Mouse (Mus musculus) frontal cortex, adult (tissue): Measurements from ENCODE around the gene Lyg1.
"Not testable (repeated sequence)": the region's sequence is repeated elsewhere in the genome, so short reads cannot be mapped to it uniquely, and the experiment has no call there.

Source experiments
- ATAC-seq: cut with Nextera tagmentation; 2 replicates; pipeline ENCODE4 v1.9.2; 2017; ENCODE audit warnings: mild to moderate bottlenecking, moderate library complexity, mixed read lengths; ENCODE audit not compliant: low TSS enrichment

Gene Lyg1

GRCm38 (mm10) chr1:37957659-37958058 lies at the start of gene Lyg1:
Lyg1 (minus strand) TSS chr1:37957759.
- ATAC-seq: no peak

DNA sequence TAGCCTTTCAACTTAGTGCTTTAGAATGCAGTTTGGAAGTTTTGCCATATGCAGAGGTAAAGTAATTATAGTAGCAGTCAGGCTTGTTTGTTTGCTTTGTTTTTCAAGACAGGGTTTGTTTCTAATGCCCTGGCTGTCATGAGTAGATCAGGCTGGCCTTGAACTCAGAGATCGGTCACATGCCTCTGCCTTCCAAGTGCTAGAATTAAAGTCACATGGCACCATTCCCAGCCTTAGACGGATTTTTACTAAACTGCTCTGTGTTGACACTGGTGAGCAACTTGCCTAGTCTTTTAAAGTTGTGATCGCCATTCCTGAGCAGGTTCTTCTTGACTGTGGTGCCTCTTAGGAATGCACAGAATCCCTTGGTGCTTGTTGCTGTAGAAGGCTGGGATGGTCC lies 49.2 kb upstream of the Lyg1 start:
- ATAC-seq: no peak

DNA sequence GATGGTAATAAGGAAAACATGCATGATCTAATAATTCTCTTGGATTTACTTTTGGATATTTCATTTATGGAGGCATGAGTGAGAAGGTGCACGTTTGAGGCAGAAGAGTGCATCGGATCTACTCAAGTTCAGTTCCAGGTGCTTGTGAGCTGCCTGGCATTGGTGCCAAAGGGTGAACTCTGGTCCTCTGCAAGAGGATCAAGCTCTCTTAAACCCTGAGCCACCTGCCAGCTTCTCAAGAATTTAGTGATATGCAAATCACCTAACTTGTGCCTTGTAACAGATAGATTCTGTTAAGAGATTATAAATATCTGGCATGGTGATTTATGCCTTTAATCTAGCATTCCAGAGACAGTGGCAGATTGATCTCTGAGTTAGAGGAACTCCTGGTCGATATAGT lies 45.5 kb upstream of the Lyg1 start:
- ATAC-seq: no peak

- no peak for ATAC-seq
These were observed 44.4 kb upstream of the Lyg1 start for GRCm38 (mm10) chr1:38001956-38002355.

DNA sequence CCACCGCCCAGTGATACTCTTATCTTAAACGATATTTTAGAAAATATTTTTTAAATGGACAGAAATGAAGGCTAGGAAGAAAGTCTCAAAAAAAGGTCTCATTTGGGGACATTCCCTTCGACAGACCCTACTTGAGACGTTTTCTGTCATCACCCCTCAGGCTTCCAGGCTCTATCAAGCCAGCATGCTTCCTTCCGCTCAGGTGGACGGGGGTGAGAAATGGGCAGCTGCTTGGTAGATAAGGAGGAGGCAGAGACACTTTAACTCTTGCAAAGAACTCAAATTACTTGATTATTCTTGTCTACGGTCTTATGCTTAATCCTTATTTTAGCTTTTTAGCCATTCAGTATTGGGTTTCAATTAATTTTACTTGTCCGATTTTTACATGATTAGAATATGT lies 43.3 kb upstream of the Lyg1 start:
- ATAC-seq: no peak

GRCm38 (mm10) chr1:37999552-37999951 lies 42.0 kb upstream of the Lyg1 start:
- no peak for ATAC-seq

DNA sequence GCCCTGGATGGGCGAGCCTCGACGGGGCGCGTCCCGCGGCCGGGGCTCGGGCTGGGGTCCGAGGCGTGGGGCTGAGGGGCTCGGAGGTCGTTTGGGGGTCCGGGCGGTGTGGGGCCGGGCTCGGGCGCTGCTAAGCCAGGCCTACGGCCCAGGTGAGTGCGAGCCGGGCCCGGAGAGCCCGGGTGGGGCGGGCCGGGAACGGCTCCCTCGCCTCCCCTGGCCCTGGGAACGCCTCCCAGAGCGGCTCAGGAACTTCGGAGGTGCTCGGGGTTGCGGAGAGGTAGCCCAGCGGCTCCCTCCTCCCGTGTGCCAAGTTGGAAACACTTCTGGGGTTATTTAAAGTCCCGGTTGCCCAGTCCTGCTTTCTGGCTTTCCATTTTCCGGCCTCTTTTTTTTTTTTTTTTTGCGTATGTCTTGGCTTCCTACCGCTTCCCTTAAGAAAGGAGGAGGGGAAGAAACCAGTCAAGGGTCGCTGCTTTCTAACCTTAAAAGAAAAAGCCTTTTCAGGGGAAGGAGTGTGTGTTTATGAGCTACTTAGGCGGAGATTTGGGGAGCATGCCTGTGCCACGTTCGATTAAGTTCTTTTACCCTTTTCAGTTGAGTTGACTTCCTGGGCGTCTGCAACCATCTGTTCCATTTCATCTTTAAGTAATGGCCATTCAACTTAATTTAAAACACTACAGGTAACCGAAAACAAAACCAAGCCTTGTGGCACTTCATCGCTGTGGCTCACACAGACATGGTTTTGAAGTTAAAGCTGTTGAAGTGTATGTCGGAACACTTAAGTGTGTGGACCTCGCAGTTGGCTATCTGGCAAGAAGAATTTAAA lies 41.0 kb upstream of the Lyg1 start:
- ATAC-seq: no peak

- ATAC-seq: peak; percentile 82
These were observed 40.3 kb upstream of the Lyg1 start, which contains the start of the genes Txndc9 and Eif5b for GRCm38 (mm10) chr1:37997867-37998266. Txndc9 (minus strand) TSS chr1:37997893. Eif5b (plus strand) TSS chr1:37998010.

GRCm38 (mm10) chr1:37996877-37997484 lies 39.4 kb upstream of the Lyg1 start:
- ATAC-seq: peak; percentile 94

DNA sequence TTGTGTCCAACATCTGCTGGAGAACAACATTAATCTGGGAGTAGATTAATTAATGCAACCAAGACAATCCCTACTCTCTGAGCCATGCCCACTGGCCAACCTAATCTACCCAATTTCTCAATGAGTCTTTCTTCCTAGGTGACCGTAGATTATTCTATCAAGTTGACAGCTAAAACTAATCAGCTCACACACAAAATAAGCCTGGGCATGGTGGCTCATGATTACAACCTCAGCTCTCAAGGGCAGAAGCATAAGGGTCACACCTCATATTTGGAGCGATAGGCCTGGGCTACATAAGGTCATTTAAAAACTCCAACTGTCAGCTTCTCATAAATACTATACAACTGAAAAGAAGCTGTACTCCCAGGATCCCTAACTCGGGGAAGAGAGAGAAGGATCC lies 38.7 kb upstream of the Lyg1 start:
- ATAC-seq: no peak

GRCm38 (mm10) chr1:37987856-37988255 lies 30.3 kb upstream of the Lyg1 start:
- ATAC-seq: no peak

- peak; percentile 50; the same call in 1 of the 2 replicates for ATAC-seq
These were observed 28.3 kb upstream of the Lyg1 start for GRCm38 (mm10) chr1:37985764-37986323.

DNA sequence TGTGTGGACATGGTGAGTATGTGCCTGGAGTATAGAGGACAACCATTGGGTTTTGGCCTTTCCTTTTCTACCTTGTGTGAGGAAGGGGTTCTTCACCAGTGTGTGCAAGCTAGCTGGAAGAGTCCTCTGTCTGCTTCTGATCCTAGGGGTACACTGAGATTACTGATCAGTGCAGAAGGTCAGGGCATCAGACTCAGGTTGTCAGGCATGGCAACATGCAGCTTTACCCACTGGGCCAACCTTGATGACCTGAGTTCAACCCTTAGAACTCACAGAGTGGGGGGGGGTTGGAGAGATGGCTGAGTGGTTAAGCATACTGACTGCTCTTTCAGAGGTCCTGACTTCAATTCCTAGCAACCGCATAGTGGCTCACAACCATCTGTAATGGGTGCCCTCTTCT lies 26.8 kb upstream of the Lyg1 start:
- ATAC-seq: no peak

DNA sequence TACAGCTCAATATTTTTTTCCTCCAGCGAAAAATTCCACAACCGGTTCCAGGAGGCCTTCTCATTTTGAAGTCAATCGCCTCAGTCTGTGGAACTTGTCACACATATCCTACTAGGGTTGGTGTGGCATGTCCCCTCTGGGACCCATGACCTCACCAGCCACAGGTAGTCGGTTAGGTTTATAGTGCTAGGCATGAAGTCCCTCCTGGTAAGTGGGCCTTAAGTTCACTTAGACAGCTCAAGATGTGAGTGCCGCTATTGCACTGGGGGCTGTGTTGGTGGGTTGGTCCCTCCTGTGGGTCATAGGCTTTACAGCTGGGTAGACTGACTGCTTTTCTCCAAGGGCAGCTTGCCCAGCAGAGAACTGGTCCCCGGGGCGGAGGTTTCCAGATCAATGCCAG lies 19.7 kb upstream of the Lyg1 start:
- no peak for ATAC-seq

GRCm38 (mm10) chr1:37976666-37977065 lies 19.1 kb upstream of the Lyg1 start:
- ATAC-seq: not testable (repeated sequence)

GRCm38 (mm10) chr1:37971520-37971919 lies 14.0 kb upstream of the Lyg1 start:
- no peak for ATAC-seq

DNA sequence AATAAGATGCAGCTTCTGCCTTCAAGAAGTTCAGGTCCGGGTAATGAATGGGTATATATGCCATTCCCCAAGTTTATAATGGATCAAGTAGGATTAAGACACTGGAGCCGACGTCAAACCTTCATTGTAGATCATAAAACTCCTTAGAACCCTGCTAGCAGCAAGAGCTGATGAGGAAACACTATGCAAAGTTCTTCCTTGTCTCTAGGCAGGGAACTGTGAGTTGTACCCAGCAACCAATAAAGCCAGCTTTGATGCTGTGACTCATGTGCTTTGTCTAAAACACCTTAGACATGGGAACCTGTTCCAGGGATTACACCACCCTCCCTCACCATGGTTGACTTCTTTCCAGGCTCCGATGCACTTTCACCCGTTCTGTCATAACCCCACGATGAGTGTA lies 11.2 kb upstream of the Lyg1 start:
- ATAC-seq: no peak

DNA sequence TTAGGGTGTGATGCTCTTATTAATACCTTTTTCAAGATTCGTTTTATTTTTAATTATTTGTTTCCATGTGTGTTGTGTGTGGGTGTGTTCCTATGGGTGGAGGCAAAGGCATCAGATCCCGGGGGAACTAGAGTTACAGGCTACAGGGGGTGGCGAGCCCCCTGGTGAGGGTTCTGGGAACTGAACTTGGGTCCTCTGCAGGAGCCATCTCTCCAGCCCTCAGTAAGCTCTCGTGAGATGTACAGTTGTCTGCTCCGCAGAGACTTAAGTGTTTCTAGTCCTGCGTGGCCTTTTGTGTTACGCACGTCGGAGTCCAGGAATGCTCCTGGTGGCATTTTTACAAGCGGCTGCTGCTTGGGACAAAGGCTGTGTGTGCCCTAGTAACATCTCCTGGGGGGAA lies 8.0 kb upstream of the Lyg1 start:
- ATAC-seq: no peak

DNA sequence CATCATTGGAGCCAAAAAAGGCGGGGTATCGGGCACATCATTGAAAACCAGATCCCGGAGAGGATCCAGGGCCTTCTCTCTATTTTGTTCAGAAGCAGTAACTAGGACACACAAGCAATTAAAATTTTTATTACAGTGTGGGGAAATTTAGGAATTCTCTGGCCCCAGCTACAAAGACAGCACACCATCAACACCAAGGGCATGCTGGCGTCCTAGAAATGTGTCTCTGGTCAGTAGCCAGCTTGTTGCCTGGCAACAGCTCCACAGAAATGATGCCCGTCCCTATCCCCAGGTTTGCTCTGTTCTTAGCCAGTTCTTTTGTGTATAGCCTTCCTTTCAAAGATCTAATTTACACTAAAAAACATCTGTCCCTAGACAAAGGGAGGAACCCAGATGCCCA lies 1.9 kb upstream of the Lyg1 start:
- peak; percentile 67; the same call in 1 of the 2 replicates for ATAC-seq

GRCm38 (mm10) chr1:37958516-37958915 lies 957 bp upstream of the Lyg1 start:
- no peak for ATAC-seq

DNA sequence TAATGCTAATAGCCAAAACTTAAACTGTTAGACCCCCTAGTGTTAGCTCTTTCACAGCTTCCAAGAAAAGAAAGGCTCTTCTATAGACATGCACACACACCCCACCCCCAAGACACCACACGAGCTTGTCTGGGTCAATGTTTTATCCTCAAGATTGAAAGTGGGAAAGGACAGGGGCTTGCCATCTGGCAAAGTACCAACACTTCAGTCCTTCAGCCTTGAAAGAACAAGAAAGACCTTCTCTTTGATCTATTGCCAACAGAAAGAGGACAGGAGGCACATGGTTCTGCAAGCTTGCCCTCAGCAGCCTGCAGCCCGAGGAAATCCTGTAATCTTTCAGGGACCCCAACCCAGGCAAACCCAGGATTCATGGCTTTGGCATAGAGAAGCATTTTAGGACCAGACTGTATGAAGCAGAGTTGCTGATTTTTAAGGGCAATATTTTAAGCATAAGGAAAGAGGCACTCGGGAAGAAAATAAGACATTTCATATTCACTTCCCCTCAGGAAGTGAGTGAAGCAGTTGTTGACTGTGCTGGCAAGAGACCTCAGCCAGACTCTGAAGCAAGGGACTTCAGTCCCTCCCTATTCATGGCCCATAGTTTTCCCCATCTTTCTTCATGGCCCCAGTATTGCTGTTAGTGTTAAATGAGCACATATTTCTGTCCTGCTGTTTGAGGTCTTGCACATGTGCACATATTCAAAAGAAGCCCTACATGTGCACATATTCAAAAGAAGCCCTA lies 698 bp downstream of the Lyg1 start:
- no peak for ATAC-seq

- no peak for ATAC-seq
These were observed 2.3 kb downstream of the Lyg1 start for GRCm38 (mm10) chr1:37955251-37955650.
